Mouse (Mus musculus) megakaryocyte, adult 5-6 weeks (primary cell): Measurements from ENCODE around the gene Atp2b4. TPM values are rescaled to one million over a fixed set of nuclear protein-coding genes. Genes with fewer than 3 reads are reported as not detected.
A peak's percentile ranks its signal among the peaks of the same experiment; 100 is the strongest.
"Not testable (repeated sequence)": the region's sequence is repeated elsewhere in the genome, so short reads cannot be mapped to it uniquely, and the experiment has no call there.

Experiments
- ATAC-seq: 2 replicates; pipeline ENCODE4 v1.8.0; 2016; ENCODE audit warnings: mild to moderate bottlenecking, inconsistent platforms; ENCODE audit not compliant: poor library complexity, severe bottlenecking
- total RNA-seq, 2 experiments: library from RNA; stranded (forward) in 1 of 2; stranded (reverse) in 1 of 2; fragments of 153-499, 151-499 nt in 1 of 2; fragments of 221-1000, 200-1000 nt in 1 of 2; gene quantifications; 2 replicates each; pipeline versions ENCODE4 v1.2.3 to v1.2.4; 2015 to 2017

Gene Atp2b4
- total RNA-seq, 2 experiments from 2014 or later: 17.6 to 18.2 TPM

- no peak for ATAC-seq
These were observed 49.2 kb downstream of the Atp2b4 start for GRCm38 (mm10) chr1:133751621-133752020.

- no peak for ATAC-seq
These were observed 50.9 kb downstream of the Atp2b4 start for GRCm38 (mm10) chr1:133749954-133750353.

- no peak for ATAC-seq
These were observed 55.8 kb downstream of the Atp2b4 start for GRCm38 (mm10) chr1:133745078-133745495.

GRCm38 (mm10) chr1:133744609-133745008 is 56.2 kb downstream of the Atp2b4 start:
- no peak for ATAC-seq

- no peak for ATAC-seq
These were observed 58.3 kb downstream of the Atp2b4 start for GRCm38 (mm10) chr1:133742517-133742916.

DNA sequence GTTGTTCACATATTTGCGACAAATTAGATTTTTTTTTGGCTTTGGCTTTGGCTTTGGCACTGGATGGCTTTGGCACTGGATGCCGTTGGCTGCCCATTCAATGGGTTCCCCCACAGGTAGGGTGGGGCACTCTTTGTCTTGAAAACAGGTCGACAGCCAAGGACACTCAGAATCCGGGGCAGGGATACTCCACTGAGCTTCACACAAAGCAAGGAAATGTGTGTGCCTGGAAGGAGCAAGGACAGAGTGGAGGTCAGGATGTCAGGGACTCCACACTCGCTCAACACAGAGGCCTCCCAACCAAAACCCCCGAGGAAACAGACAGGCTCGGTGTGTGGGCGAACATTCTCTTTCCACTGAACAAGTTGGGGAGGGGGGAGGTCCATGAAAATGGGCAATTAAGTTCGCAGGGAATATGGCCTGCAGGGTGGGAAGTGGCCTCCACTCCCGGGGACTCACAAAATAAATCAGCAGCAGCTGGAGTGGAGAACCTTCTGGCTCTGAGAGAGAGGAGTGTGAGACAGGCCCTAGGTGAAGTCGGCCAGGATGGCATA is 58.9 kb downstream of the Atp2b4 start:
- no peak for ATAC-seq

DNA sequence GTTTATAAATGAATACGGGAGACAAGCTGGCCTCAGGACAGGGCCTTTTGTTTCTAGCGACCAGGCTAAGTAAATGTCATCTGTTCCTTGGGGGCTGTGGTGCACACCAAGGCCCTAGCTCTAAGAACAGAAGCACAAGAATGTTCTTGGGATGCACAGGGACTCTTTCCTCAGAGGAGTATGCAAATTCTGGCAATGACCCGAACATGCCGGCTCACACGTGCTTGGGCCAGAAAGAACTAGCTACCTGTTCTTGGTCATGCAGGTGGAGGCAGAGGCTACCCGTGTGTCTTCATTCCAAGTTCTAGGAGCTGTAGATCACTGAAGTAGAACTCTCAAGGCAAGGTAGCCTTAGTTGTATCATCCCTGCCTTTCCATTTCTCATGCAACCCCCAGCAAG is 59.7 kb downstream of the Atp2b4 start:
- ATAC-seq: no peak

DNA sequence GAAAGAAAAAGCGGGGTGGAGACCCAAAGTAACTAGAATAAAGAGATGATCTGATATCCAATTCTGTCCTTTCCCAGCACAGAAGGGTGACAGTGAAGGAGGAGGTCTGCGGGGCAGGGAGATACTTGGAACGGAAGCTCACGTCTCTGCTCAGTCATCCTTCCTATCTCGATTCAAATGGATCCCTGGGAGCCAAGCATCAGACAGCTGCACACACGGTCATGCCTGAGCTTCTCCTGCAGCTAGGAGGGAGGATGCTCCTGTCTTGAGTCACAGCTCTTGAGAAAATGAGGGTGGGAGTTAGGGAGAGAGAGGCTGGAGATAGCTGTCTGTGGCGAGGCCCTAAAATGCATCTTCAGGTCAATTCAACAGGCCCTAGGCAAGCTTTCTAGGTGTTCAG is 64.2 kb downstream of the Atp2b4 start:
- no peak for ATAC-seq

- no peak for ATAC-seq
These were observed 64.7 kb downstream of the Atp2b4 start for GRCm38 (mm10) chr1:133735995-133736652.

DNA sequence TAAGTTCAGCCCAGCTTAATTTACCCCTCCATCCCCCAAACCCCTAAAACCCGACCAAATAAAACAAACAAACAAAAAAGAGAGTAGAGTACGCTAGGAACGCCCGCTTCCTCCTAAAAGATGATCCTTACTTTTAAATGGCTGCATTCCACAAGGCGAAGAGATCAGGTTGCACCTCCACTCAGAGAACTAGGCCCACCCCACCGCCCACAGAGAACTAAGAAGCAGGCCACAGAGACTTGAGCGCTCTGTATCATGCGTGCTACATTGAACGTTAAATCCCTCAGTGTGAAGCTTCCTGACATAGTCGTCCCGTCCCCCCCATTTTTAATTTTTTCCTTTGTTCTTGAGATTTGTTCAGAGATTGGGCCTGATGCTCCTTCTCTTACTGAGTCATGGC is 68.0 kb downstream of the Atp2b4 start:
- no peak for ATAC-seq

- no peak for ATAC-seq
These were observed 72.5 kb downstream of the Atp2b4 start for GRCm38 (mm10) chr1:133728339-133728738.

- no peak for ATAC-seq
These were observed 80.5 kb downstream of the Atp2b4 start for GRCm38 (mm10) chr1:133720342-133720741.

DNA sequence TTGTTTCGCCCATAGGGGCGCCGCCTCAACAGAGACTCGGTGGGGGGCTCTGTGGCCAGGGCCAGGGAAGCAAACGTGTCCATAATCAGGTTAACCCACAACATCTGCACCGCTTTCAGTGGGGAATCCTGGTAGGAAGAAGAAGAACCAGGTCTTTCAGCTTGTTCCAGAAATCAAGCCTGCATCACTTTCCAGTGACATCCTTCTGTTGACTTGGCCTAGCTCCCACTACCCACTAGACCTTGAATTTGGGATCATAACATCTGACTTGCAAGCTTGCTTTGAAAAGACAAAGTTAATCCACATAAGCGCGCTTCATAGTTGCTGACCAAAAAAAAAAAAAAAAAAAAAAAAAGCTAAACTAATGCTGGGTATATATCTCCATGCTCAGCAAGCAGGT is 82.1 kb downstream of the Atp2b4 start:
- no peak for ATAC-seq

DNA sequence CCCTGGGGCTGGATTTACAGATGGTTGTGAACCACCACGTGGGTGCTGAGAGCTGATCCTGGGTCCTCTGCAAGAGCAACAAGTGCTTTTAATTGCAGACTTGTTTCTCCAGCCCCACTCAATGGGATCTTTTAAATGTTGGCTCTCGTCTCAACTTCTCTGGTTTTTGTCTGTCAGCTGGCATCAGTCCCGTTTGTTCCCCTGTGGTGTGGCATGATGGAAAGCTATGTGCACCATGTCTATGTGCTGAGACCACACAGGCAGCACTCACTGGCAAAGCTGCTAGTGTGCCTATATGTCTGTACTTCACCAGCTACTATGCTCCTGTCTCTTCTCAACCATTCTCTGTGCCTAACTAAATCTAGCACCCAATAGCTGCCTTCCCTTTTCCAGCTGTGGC is 82.5 kb downstream of the Atp2b4 start:
- no peak for ATAC-seq

GRCm38 (mm10) chr1:133716464-133716863 is 84.4 kb downstream of the Atp2b4 start:
- no peak for ATAC-seq

GRCm38 (mm10) chr1:133715191-133715590 is 85.7 kb downstream of the Atp2b4 start:
- no peak for ATAC-seq

GRCm38 (mm10) chr1:133713009-133713370 is 87.9 kb downstream of the Atp2b4 start:
- ATAC-seq: no peak

DNA sequence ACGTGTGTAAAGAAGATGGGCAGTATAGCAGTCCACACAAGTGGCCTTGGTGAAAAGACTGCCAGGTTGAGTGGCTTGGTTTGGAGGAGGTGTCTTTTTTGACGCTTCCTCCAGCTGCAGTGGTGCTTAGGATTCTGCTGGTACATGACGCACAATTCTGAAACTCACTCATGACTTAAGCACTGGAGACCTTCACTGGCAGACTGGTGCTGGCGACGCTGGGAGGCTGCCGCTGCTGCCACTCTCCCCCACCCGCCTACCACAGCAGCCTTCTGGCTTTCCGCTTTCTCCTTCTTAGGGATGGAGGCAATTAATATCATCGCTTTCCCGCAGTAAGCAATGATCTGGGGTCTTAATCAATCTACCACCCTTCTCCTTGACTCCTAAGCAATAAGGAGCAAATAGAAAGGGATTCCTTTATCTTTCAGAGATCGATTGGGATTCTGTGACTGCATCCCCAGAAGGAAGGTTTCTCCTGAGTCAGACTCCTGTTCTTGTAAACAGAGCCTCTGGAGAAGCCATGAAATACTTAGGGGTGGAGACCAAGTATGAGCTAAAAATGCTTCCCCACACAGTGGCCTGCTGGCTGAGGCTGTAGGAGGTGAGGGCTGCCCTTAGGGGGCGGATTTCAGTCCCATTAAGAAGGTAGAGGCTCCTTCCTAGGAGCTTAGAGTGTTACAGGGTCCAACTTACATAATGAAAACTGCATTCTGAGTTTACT is 88.4 kb downstream of the Atp2b4 start:
- no peak for ATAC-seq

DNA sequence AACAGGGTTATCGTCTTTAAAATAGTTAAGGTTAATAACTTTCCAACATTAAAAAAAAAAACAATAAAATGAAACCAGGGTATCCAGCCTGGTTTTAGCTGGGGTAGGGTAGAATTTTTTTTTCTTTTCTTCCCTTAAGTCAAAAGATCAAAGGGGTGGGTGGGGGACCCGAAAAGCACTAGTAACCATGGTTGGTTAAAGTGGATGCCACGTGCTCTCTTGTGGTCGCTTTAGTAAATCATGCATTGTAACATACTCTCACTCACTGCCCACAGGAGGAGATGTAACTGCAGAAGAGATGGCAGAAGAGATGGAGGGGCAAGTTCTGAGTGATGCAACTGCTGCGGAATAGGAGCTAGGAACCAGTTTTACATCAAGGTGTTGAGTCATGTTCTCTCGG is 89.5 kb downstream of the Atp2b4 start:
- ATAC-seq: 0 out of 2 replicates have a peak, but pooled peaks have one; percentile 38

- no peak for ATAC-seq
These were observed 89.9 kb downstream of the Atp2b4 start for GRCm38 (mm10) chr1:133710895-133711294.

GRCm38 (mm10) chr1:133709292-133709691 is 91.5 kb downstream of the Atp2b4 start:
- ATAC-seq: no peak

DNA sequence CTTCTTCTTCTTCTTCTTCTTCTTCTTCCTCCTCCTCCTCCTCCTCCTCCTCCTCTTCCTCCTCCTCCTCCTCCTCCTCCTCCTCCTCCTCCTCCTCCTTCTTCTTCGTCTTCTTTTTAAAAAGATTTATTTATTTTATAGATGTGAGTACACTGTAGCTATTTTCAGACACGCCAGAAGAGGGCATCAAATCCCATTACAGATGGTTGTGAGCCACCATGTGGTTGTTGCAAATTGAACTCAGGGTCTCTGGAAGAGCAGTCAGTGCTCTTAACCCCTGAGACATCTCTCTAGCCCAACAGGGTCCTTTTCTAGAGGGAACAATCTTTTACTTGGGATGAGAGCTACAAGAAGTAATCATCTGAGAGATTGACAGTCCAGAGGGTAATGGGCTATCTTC is 99.0 kb downstream of the Atp2b4 start:
- ATAC-seq: not testable (repeated sequence)
